Mouse (Mus musculus): ENCODE data around the gene Wt1. TPM values are rescaled to one million over a fixed set of nuclear protein-coding genes. Genes with fewer than 3 reads are reported as not detected.

The Wt1 gene
- polyA plus RNA-seq, 1 experiment from 2014 or later: 5.2 TPM

DNA sequence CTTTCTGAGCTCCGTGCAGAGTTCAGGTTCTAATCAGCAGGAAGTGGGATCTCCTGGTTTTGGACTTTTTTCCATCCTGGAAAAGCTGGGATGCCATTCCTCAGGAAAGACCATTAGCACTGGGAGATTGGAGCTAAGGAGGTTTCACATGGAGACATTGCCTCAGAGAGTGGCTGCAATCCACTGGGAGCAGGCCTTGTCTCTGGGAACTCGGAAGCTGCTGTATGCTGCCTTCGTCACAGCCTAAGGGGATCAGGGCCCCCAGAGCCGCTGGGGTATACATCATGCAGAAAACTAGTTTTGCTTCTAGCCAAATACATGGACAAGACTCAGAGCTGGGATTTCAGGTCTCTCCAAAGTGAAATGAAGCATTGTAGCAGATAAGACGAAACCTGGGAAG is 60.3 kb downstream of the Wt1 start:
- Histone ChIP-seq H3K4me1 (replicated peaks; ENCODE audit: control insufficient read depth, insufficient read depth, low read length) (no peaks in the 10 kb centered on the region), H3K27ac (ENCODE audit: low read length) (no peak overlapping the region), H3K4me3 (ENCODE audit: low read length) (no peak overlapping the region), H3K9ac (ENCODE audit: low read length) (no peak overlapping the region), H3K27me3 (ENCODE audit: control insufficient read depth, insufficient read depth, low read depth, low read length) (no peaks in the 10 kb centered on the region), H3K36me3 (ENCODE audit: control insufficient read depth, insufficient read depth, low read length) (no peaks in the 10 kb centered on the region), H3K9me3 (ENCODE audit: control insufficient read depth, low read length) (no peaks in the 10 kb centered on the region), H3K4me2 (ENCODE audit: low read depth, low read length) (no peak overlapping the region)
- ATAC-seq (ENCODE audit: low read depth): no peak
- WGBS: 54% methylated on average over 5 of the region's 5 CpGs

DNA sequence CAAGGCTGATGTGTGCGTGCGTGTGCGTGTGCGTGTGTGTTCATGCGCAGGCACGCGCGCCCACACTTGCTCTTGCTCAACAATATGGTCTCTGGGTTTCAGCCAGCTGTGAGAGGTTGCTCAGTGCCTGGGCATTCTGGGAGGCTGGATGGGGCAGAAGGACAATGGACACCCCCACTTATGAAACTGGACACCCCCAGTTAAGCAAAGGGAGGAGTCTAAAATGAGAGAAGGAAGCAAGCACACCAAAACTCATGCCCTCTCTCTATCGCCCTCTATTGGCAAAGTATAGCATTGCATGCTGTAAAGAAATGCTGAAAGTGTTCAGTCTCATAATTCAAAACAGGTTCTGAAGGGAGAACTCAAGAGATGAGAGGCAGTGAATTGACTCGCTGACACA is 61.9 kb downstream of the Wt1 start:
- 77% methylated on average over 10 of the region's 10 CpGs for WGBS
- Histone ChIP-seq H3K27ac (ENCODE audit: low read length) (no peak overlapping the region), H3K9me3 (ENCODE audit: control insufficient read depth, low read length) (no peaks in the 10 kb centered on the region), H3K4me3 (ENCODE audit: low read length) (no peak overlapping the region), H3K4me1 (replicated peaks; ENCODE audit: control insufficient read depth, insufficient read depth, low read length) (no peaks in the 10 kb centered on the region), H3K27me3 (ENCODE audit: control insufficient read depth, insufficient read depth, low read depth, low read length) (no peaks in the 10 kb centered on the region), H3K4me2 (ENCODE audit: low read depth, low read length) (no peak overlapping the region), H3K36me3 (ENCODE audit: control insufficient read depth, insufficient read depth, low read length) (no peaks in the 10 kb centered on the region), H3K9ac (ENCODE audit: low read length) (no peak overlapping the region)
- ATAC-seq (ENCODE audit: low read depth): no peak

- H3K36me3 ChIP-seq (ENCODE audit: control insufficient read depth, insufficient read depth, low read length): no peaks in the 10 kb centered on the region
- no peaks in the 10 kb centered on the region for H3K4me1 ChIP-seq (replicated peaks; ENCODE audit: control insufficient read depth, insufficient read depth, low read length)
- H3K4me2 ChIP-seq (ENCODE audit: low read depth, low read length): no peak overlapping the region
- no peaks in the 10 kb centered on the region for H3K9me3 ChIP-seq (ENCODE audit: control insufficient read depth, low read length)
- H3K27ac ChIP-seq (ENCODE audit: low read length): no peak overlapping the region
- no peak overlapping the region for H3K4me3 ChIP-seq (ENCODE audit: low read length)
- 22% methylated on average over 5 of the region's 5 CpGs for WGBS
- no peak overlapping the region for H3K9ac ChIP-seq (ENCODE audit: low read length)
- no peak for ATAC-seq (ENCODE audit: low read depth)
- no peaks in the 10 kb centered on the region for H3K27me3 ChIP-seq (ENCODE audit: control insufficient read depth, insufficient read depth, low read depth, low read length)
Observed at GRCm38 (mm10) chr2:105189352-105189751, 63.0 kb downstream of the Wt1 start.

DNA sequence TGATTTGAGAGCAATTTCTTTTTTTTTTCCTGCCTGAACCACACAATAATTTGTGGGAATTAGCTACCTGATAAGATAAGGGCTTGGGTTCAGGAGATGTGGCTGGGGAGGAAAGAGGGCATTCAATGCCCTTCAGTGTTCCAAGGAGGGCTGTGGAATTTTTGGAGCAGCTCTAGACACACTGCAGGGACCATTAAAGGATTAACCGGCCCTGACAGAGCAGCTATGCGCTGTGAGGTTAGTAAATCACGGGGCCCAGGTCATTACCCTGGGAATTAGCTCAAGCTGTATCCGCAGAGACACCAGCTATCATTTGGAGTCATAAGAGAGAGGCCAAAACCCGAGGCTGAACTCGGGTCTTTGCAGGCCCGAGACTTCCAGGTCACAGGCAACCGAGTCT is 73.8 kb downstream of the Wt1 start:
- WGBS: 37% methylated on average over 8 of the region's 8 CpGs

GRCm38 (mm10) chr2:105206563-105207174 is 80.3 kb downstream of the Wt1 start:
- H3K9ac ChIP-seq (ENCODE audit: low read length): no peak overlapping the region
- H3K36me3 ChIP-seq (ENCODE audit: control insufficient read depth, insufficient read depth, low read length): no peaks in the 10 kb centered on the region
- no peak overlapping the region for H3K27ac ChIP-seq (ENCODE audit: low read length)
- H3K4me3 ChIP-seq (ENCODE audit: low read length): no peak overlapping the region
- no peaks in the 10 kb centered on the region for H3K27me3 ChIP-seq (ENCODE audit: control insufficient read depth, insufficient read depth, low read depth, low read length)
- ATAC-seq (ENCODE audit: low read depth): peak; percentile 65
- 39% methylated on average over 9 of the region's 9 CpGs for WGBS
- no peaks in the 10 kb centered on the region for H3K4me1 ChIP-seq (replicated peaks; ENCODE audit: control insufficient read depth, insufficient read depth, low read length)
- H3K4me2 ChIP-seq (ENCODE audit: low read depth, low read length): no peak overlapping the region
- H3K9me3 ChIP-seq (ENCODE audit: control insufficient read depth, low read length): no peaks in the 10 kb centered on the region

More for the DNA sequence above, 73.8 kb downstream of the Wt1 start:
- H3K9me3 ChIP-seq (ENCODE audit: control insufficient read depth, low read length): no peaks in the 10 kb centered on the region
- H3K9ac ChIP-seq (ENCODE audit: low read length): no peak overlapping the region
- no peaks in the 10 kb centered on the region for H3K4me1 ChIP-seq (replicated peaks; ENCODE audit: control insufficient read depth, insufficient read depth, low read length)
- no peaks in the 10 kb centered on the region for H3K36me3 ChIP-seq (ENCODE audit: control insufficient read depth, insufficient read depth, low read length)
- no peak overlapping the region for H3K27ac ChIP-seq (ENCODE audit: low read length)
- H3K27me3 ChIP-seq (ENCODE audit: control insufficient read depth, insufficient read depth, low read depth, low read length): no peaks in the 10 kb centered on the region
- ATAC-seq (ENCODE audit: low read depth): no peak
- no peak overlapping the region for H3K4me3 ChIP-seq (ENCODE audit: low read length)
- no peak overlapping the region for H3K4me2 ChIP-seq (ENCODE audit: low read depth, low read length)

DNA sequence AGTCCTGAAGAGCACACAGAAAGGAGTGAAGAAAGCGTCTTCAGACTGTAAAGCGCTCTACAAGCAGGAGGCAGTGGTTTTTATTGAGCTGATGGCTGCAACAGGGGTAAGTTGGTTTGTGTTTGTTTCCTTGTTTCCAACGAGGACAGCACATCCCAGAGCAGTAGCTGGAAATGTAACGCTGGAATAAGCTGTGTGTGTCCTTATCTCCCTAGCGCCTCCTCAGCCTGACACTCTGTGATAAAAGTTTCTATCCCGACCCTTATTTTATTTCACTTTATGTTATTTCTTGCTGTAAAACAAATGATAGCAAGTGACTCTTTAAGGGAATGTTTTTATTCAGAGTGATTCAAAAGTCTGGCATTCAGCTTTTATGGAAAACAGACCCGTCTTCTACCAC is 86.5 kb downstream of the Wt1 start:
- 50% methylated on average over 7 of the region's 7 CpGs for WGBS
- no peak overlapping the region for H3K27ac ChIP-seq (ENCODE audit: low read length)
- H3K4me2 ChIP-seq (ENCODE audit: low read depth, low read length): no peak overlapping the region
- no peaks in the 10 kb centered on the region for H3K36me3 ChIP-seq (ENCODE audit: control insufficient read depth, insufficient read depth, low read length)
- H3K4me3 ChIP-seq (ENCODE audit: low read length): no peak overlapping the region
- H3K9ac ChIP-seq (ENCODE audit: low read length): no peak overlapping the region
- no peaks in the 10 kb centered on the region for H3K9me3 ChIP-seq (ENCODE audit: control insufficient read depth, low read length)
- no peaks in the 10 kb centered on the region for H3K4me1 ChIP-seq (replicated peaks; ENCODE audit: control insufficient read depth, insufficient read depth, low read length)
- no peaks in the 10 kb centered on the region; the same call in 1 of the 2 replicates for H3K27me3 ChIP-seq (ENCODE audit: control insufficient read depth, insufficient read depth, low read depth, low read length)
- no peak for ATAC-seq (ENCODE audit: low read depth)

- H3K27me3 ChIP-seq (ENCODE audit: control insufficient read depth, insufficient read depth, low read depth, low read length): no peaks in the 10 kb centered on the region; the same call in 1 of the 2 replicates
- ATAC-seq (ENCODE audit: low read depth): no peak
- H3K9ac ChIP-seq (ENCODE audit: low read length): no peak overlapping the region
- no peaks in the 10 kb centered on the region for H3K4me1 ChIP-seq (replicated peaks; ENCODE audit: control insufficient read depth, insufficient read depth, low read length)
- no peak overlapping the region for H3K4me3 ChIP-seq (ENCODE audit: low read length)
- no peaks in the 10 kb centered on the region for H3K9me3 ChIP-seq (ENCODE audit: control insufficient read depth, low read length)
- WGBS: 27% methylated on average over 8 of the region's 8 CpGs
- no peak overlapping the region for H3K27ac ChIP-seq (ENCODE audit: low read length)
- H3K36me3 ChIP-seq (ENCODE audit: control insufficient read depth, insufficient read depth, low read length): no peaks in the 10 kb centered on the region
- H3K4me2 ChIP-seq (ENCODE audit: low read depth, low read length): no peak overlapping the region
Observed at GRCm38 (mm10) chr2:105215914-105216313, 89.6 kb downstream of the Wt1 start.

GRCm38 (mm10) chr2:105219229-105219628 is 92.9 kb downstream of the Wt1 start:
- H3K9me3 ChIP-seq (ENCODE audit: control insufficient read depth, low read length): no peaks in the 10 kb centered on the region
- no peaks in the 10 kb centered on the region for H3K36me3 ChIP-seq (ENCODE audit: control insufficient read depth, insufficient read depth, low read length)
- no peaks in the 10 kb centered on the region; the same call in 1 of the 2 replicates for H3K27me3 ChIP-seq (ENCODE audit: control insufficient read depth, insufficient read depth, low read depth, low read length)
- no peak for ATAC-seq (ENCODE audit: low read depth)
- peaks cover 3% of the 10 kb centered on the region; the same call in 1 of the 2 replicates for H3K4me1 ChIP-seq (replicated peaks; ENCODE audit: control insufficient read depth, insufficient read depth, low read length)
- H3K4me3 ChIP-seq (ENCODE audit: low read length): no peak overlapping the region
- H3K27ac ChIP-seq (ENCODE audit: low read length): no peak overlapping the region
- no peak overlapping the region for H3K4me2 ChIP-seq (ENCODE audit: low read depth, low read length)
- WGBS: 79% methylated on average over 5 of the region's 5 CpGs
- no peak overlapping the region for H3K9ac ChIP-seq (ENCODE audit: low read length)

DNA sequence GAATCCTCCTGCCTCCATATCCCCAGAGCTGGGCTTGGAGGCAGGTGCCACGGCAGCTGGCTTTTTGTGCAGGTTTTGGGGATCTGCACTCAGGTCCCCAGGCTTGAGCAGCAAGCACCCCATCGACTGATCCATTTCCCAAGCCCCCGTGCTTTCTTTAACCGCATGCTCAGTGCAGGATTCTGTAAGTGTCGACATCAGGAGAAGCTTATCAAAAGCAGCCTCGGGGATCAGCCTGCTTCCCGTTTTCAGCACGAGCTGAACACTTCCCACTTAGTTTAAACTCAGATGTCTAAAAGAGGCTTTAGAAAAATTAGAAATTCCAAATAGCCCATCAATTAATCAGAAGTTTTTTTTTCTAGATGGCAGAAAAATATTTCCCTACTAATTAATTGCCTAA is 93.3 kb downstream of the Wt1 start:
- H3K4me3 ChIP-seq (ENCODE audit: low read length): no peak overlapping the region
- H3K9me3 ChIP-seq (ENCODE audit: control insufficient read depth, low read length): no peaks in the 10 kb centered on the region
- peaks cover 6% of the 10 kb centered on the region; the same call in 1 of the 2 replicates for H3K4me1 ChIP-seq (replicated peaks; ENCODE audit: control insufficient read depth, insufficient read depth, low read length)
- H3K36me3 ChIP-seq (ENCODE audit: control insufficient read depth, insufficient read depth, low read length): no peaks in the 10 kb centered on the region
- H3K27me3 ChIP-seq (ENCODE audit: control insufficient read depth, insufficient read depth, low read depth, low read length): no peaks in the 10 kb centered on the region; the same call in 1 of the 2 replicates
- no peak overlapping the region for H3K27ac ChIP-seq (ENCODE audit: low read length)
- no peak for ATAC-seq (ENCODE audit: low read depth)
- no peak overlapping the region for H3K9ac ChIP-seq (ENCODE audit: low read length)
- no peak overlapping the region for H3K4me2 ChIP-seq (ENCODE audit: low read depth, low read length)
- WGBS: 36% methylated on average over 8 of the region's 8 CpGs
